Mouse (Mus musculus): Measurements from ENCODE around the gene Tmem41a. TPM values are rescaled to one million over a fixed set of nuclear protein-coding genes. Genes with fewer than 3 reads are reported as not detected.

Tmem41a gene
- polyA plus RNA-seq, 1 experiment from 2014 or later, result 33.3 TPM

- no peak for DNase-seq (ENCODE audit: low spot score)
These were observed 42.7 kb downstream of the Tmem41a start for GRCm38 (mm10) chr16:21904636-21905035.

GRCm38 (mm10) chr16:21901286-21901685 lies 46.1 kb downstream of the Tmem41a start:
- DNase-seq (ENCODE audit: low spot score), result no peak

- DNase-seq (ENCODE audit: low spot score), result no peak
These were observed 53.5 kb downstream of the Tmem41a start for GRCm38 (mm10) chr16:21893890-21894289.

GRCm38 (mm10) chr16:21887601-21888000 lies 59.8 kb downstream of the Tmem41a start:
- no peak for DNase-seq (ENCODE audit: low spot score)

Other genes with a start within 250 kb of the Tmem41a start
- gene Ehhadh, start 159.7 kb downstream of the Tmem41a start, polyA plus RNA-seq (2015; fragmentation: Nextera tagmentation; extraction: Ambion mirVana), result 8.3 and 9.9 TPM in 2 replicates
- 0.59 and 0.66 TPM in 2 replicates for gene Map3k13, start 153.2 kb downstream of the Tmem41a start, polyA plus RNA-seq (2015; fragmentation: Nextera tagmentation; extraction: Ambion mirVana)
- gene Liph, start 48.1 kb upstream of the Tmem41a start, polyA plus RNA-seq (2015; fragmentation: Nextera tagmentation; extraction: Ambion mirVana), result 1.9 and 2.9 TPM in 2 replicates
- gene Senp2, start 61.9 kb upstream of the Tmem41a start, polyA plus RNA-seq (2015; fragmentation: Nextera tagmentation; extraction: Ambion mirVana), result 42.7 and 50.4 TPM in 2 replicates
- 6.8 and 8.5 TPM in 2 replicates for gene Igf2bp2, start 215.7 kb upstream of the Tmem41a start, polyA plus RNA-seq (2015; fragmentation: Nextera tagmentation; extraction: Ambion mirVana)